Mouse (Mus musculus): Measurements from ENCODE around the gene Rtkn2. TPM values are rescaled to one million over a fixed set of nuclear protein-coding genes. Genes with fewer than 3 reads are reported as not detected.

Rtkn2 gene
- polyA plus RNA-seq, 1 experiment from 2014 or later = 16.0 TPM

GRCm38 (mm10) chr10:67995356-67995755 is 16.0 kb downstream of the Rtkn2 start:
- no peak for DNase-seq (ENCODE audit: low spot score)

- peak; percentile 67 for DNase-seq (ENCODE audit: low spot score)
Observed at GRCm38 (mm10) chr10:67996171-67996570, 16.8 kb downstream of the Rtkn2 start.

GRCm38 (mm10) chr10:67998116-67998635 is 18.8 kb downstream of the Rtkn2 start:
- peak; percentile 87 for DNase-seq (ENCODE audit: low spot score)

DNA sequence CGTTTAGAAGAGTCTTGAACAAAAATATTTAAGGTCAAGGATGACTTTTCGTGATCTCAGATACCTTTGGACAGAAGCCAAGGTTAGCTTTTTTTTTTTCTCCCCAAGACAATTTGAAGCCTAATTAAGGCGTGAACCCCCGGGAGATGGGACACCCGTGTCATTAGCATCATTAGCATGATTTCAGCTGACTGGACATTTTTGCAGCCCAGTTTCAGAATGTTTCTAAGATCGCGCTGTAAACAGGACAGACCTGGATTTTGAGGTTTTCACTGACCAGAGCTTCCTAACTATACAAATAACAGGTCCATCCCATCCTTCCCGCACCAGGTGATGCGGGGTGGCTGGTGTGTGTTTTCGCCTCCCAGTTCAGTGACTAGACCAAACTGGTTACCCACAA is 19.8 kb downstream of the Rtkn2 start:
- no peak for DNase-seq (ENCODE audit: low spot score)

- no peak for DNase-seq (ENCODE audit: low spot score)
Observed at GRCm38 (mm10) chr10:68001456-68001855, 22.1 kb downstream of the Rtkn2 start.

GRCm38 (mm10) chr10:68003651-68004422 is 24.5 kb downstream of the Rtkn2 start:
- no peak for DNase-seq (ENCODE audit: low spot score)

- DNase-seq (ENCODE audit: low spot score) = no peak
Observed at GRCm38 (mm10) chr10:68005404-68005803, 26.0 kb downstream of the Rtkn2 start.

- DNase-seq (ENCODE audit: low spot score) = no peak
Observed at GRCm38 (mm10) chr10:68006491-68006890, 27.1 kb downstream of the Rtkn2 start.

- no peak for DNase-seq (ENCODE audit: low spot score)
Observed at GRCm38 (mm10) chr10:68007103-68007502, 27.7 kb downstream of the Rtkn2 start.

DNA sequence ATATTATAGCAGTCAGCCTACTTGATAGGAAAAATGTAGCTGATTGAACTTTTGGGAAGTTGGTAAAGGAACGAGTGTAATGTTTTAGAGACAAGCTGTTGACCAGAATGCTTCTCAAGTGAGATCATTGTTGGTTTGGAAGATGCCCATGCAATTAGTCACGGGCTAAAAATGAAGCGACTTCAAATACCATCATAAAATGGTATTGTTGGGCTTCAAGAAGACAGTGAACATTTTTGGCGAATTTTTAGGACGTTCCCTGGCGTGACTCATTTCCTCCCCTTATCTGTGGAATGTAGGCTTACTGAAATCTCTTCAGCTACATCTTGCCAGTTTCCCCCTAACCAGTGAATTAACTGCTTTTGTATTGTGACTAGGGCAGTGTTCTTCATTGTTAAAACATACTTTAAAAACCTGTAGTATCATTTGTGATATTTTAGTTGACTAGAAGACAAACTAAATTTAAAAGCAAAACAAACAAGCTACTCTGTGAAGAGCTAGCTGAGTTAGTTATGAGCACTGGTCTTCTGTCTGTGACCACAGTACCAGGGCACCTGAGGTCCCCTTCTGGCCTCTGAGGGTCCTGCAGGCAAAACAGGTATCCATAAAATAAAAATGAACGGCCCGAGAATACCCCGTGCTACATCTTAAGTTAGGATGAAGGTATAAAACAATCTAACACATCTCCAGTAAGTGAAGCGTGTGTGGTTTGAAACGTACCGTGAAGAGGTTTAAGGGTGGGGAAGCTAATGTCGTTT is 29.0 kb downstream of the Rtkn2 start:
- DNase-seq (ENCODE audit: low spot score) = no peak

GRCm38 (mm10) chr10:68009301-68009700 is 29.9 kb downstream of the Rtkn2 start:
- no peak for DNase-seq (ENCODE audit: low spot score)

DNA sequence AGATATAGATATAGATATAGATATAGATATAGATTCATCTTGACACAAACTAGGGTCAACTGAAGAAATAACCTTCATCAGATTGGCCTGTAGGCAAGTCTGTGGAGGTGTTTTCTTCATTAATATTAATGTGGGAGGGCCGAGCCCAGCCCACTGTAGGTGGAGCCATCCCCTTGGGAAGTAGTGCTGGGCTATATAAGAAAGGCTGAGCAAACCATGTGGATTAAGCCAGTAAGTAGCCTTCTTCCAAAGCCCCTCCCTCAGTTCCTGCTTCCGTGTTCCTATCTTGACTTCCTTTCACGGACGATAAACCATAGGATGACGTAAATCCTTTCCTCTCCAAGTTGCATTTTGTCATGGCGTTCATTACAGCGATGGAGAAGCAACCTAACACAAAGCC is 30.5 kb downstream of the Rtkn2 start:
- no peak for DNase-seq (ENCODE audit: low spot score)

GRCm38 (mm10) chr10:68013137-68013536 is 33.8 kb downstream of the Rtkn2 start:
- peak; percentile 48 for DNase-seq (ENCODE audit: low spot score)

DNA sequence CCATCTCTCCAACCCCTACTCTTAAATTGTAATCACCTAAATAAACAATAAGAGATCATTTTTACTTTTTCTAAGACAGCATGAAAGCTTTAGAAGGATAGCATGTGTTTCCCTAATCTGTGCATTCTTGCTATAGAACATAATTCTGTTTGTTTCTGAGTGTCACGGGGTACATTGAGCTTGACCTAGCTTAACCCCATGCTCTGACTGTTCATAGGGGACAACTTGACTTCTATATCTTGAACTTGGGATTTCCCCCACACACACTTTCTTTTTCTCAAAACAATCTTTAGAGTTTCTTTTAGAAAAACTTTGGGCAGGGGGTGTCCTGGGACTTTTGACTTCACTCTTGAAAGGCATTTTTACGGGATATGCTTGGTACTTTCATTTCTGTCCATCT is 41.4 kb downstream of the Rtkn2 start:
- DNase-seq (ENCODE audit: low spot score) = no peak

DNA sequence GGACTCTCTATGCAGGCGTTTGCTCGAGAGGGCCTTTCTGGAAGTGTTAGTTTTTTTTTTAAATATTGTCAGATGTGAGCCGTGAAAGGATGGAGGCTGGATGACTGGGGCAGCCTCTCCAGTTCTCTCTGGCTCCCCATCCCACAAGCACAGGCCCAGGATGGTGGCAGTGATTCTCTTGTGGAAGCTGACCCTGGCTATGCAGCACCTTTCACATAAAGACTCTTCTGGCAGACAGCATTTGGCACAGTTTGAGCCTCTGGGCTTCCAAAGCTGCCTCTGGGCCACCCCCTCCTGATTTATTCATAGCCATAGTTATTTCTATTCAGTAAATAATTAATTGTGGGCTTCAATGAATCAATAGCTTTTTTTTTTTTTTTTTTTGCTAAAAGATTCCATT is 46.3 kb downstream of the Rtkn2 start:
- no peak for DNase-seq (ENCODE audit: low spot score)

GRCm38 (mm10) chr10:68028327-68029080 is 49.1 kb downstream of the Rtkn2 start:
- no peak for DNase-seq (ENCODE audit: low spot score)

DNA sequence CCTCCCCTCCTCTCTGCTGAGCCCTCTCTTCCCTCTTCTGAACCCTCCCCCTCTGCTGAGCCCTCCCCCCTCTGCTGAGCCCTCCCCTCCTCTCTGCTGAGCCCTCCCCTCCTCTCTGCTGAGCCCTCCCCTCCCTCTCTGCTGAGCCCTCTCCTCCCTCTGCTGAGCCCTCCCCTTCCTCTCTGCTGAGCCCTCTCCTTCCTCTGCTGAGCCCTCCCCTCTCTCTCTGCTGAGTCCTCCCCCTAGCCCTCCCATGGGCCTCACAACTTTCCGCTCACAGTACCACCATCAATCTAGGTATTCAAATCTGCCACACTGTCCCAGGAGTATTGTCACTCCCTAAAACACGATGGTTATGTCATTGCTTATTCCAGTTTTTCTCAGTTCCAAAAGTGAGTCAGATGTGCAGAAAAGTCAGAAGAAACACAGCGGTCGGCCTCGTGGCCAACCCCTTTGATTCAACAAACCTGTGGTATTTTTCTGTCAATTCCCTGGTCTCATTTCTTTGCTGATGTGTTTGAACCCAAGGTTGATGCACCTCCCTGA is 49.8 kb downstream of the Rtkn2 start:
- no peak for DNase-seq (ENCODE audit: low spot score)

DNA sequence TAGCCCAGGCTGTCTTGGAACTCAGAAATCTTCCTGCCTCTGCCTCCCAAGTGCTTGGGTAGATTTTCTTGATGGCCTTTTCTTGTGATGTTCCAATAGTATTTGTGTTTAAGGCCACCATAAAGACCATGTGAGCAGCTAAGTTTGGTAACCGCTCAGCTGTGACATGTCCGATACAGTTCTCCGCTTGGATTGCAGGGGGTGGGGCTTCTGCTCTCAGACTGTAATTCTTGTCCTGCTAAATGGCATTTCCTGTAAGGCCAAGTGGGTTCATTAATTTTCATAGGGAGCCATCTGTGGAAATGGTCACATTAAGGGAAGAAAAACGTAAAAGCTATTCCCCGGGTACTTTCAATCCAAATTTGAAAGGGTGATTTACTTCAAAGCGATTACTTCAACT is 50.7 kb downstream of the Rtkn2 start:
- DNase-seq (ENCODE audit: low spot score) = no peak

GRCm38 (mm10) chr10:68035707-68036367 is 56.5 kb downstream of the Rtkn2 start:
- DNase-seq (ENCODE audit: low spot score) = no peak

- no peak for DNase-seq (ENCODE audit: low spot score)
Observed at GRCm38 (mm10) chr10:68036368-68036980, 57.1 kb downstream of the Rtkn2 start.

Data from thymus, postnatal 0 days (tissue).